Mouse (Mus musculus) lung, postnatal 0 days (tissue): ENCODE measurements around the gene Dnal4.

Experiments used
- CTCF ChIP-seq: IDR thresholded peaks from 2 replicates; pipeline ENCODE4 v1.5.1; 2016; ENCODE audit warnings: antibody characterized with exemption, mild to moderate bottlenecking
- EP300 ChIP-seq: IDR thresholded peaks from 2 replicates; pipeline ENCODE4 v1.6.1; 2016; ENCODE audit warnings: antibody characterized with exemption, mild to moderate bottlenecking, control low read depth

GRCm38 (mm10) chr15:79794173-79794572 lies 16.5 kb upstream of the Dnal4 start:
- no peak for TF ChIP-seq CTCF
- no peak for TF ChIP-seq EP300
